Mouse (Mus musculus): ENCODE results near the gene Smoc1.

Smoc1 gene

DNA sequence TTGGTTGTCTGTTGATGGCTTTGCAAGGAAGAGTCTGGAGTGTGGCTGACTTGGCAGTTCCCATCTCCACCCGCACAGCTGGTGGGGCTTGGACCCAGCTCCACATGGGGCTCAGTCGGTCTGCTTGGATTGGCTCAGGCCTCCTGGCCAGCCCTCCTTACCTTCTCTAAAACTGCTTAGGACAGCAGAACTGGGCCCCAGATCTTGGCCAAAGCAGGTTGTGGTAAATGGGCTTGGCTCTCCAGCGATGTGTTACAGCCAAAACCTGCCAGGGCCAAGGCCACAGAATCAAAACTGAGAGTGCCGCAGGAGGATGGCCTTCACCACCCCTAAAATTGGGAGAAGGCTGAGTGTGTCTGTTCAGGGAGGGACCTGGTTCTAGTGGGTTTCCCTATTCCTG, 147.3 kb downstream of the Smoc1 start:
- DNase-seq = peak; percentile 89

DNA sequence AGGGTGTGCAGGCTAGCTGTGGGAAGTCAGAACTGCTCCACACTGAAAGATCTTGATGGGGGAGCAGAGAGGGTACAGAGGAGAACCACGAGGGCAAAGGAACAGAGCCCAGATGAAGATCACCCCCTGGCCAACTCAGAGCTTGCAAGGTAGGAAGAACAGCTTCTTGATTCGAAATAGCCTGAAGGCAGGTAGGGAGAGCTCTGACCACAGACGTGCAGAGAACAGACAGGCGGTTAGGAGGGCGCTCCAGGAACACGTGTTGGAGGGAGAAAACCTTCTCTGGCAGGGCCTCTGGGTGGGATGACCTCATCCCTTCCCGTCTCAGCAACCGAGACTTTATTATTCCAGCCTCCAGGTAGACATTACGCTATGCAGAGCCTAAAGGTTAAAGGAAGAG, 148.6 kb downstream of the Smoc1 start:
- no peak for DNase-seq

DNA sequence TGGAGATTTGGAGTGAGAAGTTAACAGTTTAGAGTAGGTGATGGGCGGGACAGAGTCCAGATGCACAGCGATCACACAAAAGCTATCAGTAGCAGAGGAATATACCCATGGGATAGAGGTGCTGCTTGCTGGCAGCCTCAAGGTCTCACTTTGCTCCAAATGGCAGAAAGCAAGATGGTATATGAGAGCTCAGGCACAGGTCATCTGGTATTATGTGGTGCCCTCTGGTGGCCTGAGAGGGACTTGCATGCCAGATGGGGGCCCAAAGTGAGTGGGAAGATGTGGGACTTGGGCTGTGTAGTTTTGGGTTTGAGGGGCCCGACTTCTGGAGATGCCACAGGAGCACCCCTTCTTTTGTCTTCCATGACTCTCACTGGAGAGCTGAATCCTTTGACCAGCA, 155.5 kb downstream of the Smoc1 start:
- DNase-seq = peak; percentile 54

DNA sequence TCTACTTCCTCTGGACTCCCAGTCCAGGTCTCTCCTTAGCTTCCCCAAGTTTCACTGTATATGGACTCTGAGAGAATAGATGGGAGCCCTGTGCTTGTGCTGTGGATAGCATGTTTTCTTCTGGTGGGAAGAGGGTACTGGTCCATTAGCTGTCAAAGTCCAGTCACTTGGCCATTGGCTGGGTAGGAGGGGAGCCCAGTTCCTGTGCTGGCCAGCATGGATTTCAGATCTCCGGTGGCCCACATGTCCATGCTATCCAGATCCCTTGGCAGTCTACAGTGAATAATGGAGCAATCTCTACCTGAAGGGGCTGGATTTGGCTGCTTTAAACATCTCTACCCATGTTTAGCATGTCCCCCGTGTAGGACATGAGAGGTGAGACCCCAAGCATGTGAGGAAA, 158.4 kb downstream of the Smoc1 start:
- no peak for DNase-seq

DNA sequence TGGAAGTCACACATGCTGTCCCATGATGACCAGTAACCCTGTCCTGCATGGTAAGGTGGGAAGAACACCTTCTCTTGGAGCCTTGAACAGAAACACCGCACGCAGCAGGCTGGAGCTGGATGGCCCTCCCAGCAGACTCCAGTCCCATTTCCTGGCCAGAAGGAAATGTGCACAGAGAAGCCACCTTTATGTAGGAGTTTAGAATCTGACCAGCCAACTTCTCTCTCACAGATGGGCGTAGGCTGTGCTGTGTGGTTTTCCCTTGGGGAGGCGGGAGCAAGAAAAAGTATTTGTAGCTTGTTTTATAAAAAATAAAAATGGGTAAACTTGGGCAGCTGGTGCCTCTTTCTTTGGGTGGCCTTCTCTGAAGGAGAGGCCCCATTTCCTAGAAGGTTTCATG, 159.5 kb downstream of the Smoc1 start:
- no peak for DNase-seq

DNA sequence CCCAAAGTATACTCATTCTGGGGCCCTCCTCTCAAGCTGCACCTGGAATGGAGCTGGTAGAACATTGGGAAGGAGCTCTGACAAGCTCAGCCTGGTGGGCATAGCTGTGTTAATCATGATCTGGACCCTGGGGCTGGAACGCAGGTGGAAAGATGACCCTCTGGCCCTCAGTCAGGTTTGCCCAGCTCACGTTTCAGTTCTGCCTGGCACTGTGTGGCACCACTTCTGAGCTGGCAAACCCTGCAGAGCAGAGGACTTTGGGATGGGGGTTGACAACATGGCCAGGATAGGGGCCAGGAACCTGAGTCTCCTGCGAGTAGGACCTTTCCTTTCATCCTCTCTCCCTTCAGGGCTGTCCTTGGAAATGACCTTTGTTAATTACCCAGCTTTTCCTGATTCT, 160.1 kb downstream of the Smoc1 start:
- DNase-seq = no peak

DNA sequence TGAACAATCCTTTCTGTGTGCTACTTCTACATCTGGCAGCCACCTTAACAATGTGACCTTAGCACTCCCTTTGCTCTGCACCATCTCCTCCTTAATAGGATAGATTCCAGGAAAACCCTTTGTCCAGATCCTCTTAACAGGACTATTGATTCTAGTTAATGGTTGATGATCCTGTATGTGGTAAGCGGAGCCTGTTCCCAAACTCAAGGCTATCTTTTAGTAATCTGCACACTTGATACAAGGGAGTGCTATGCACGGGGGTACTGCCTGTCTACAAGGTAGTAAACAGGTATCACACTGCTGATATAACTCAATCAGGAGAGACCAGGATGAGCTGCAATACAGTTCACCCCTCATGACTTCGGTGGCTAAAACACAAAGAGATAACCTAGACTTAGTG, 161.8 kb downstream of the Smoc1 start:
- no peak for DNase-seq

DNA sequence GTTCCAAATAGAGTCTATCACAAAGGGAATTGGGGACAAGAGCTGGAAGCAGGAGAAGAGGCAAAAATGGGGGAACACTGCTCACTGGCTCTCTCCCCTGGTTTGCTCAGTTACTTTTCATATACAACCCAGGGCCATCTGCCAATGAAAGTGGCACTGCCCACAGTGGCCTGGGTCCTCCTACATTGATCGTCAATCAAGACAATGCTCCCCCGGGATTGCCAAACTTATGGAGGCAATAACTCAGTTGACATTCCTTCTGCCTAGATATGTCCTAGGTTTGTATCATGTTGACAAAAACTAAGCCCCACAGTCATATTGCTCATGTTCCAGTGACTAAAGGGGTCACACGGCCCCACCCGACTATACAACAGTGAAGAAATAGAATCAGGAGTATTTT, 162.4 kb downstream of the Smoc1 start:
- DNase-seq = no peak

DNA sequence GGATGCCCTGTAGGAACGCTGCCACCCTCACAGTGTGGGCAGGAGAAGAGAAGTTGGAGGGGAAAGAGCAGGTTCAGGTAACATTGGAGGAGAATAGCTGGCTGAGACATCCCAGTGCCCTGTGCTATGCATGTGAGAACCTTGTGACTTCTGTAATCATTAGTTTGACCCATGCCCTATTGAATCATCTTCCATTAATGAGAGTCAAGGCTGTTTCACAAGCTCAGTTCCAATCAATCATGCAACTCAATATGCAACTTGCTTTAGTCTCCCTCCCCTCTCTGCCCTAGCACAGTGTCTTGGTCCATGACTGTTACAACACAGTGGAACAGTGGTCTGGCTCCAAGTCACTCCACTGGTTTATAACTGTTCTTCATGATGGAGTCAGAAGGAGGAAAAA, 163.0 kb downstream of the Smoc1 start:
- no peak for DNase-seq

DNA sequence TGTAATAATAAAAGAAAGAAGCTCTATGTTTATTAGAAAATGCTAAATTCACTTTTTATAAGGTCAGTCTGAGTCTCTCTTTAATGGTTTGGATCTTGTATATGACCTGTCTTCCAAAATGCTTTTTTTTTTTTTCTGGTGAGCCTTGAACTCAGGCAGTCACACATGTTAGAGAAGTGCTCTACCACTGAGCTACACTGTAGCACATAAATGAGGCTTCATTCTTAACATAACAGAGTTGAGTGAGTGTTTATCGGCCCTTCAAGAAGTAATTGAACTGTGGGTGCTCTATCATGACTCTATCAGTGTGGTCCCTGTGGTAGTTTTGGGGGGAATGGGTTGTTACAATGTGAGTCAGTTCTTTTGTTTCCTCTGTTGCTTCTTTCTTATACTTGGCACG, 167.4 kb downstream of the Smoc1 start:
- DNase-seq = no peak

DNA sequence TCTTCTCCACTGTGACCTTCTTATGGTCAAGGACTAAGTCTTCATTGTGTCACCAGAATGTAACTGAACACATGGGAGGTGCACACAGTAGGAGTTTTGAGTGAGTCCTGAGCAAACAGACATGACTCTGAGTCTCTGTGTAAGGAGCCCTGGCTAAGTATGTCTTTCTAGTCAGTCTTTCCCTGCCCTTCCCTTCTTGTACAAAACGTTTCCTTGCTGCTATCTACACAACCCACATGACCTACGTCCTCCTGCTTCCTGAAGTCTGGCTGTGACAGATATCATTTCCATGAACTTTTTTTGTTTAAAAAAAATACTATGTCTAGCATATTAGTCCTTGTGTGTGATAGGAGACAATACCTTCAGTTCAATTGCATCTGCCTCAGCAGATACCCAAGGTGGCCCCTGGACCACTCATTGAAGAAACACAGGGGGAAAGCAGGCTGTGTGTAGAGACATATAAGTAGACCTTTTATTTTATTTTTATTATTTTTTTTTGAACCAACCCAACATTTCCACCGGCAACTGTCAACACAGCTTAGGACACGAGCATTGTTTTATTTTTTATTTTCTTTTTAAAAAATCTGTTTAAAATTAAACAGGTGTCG, 171.0 kb downstream of the Smoc1 start:
- no peak for DNase-seq

DNA sequence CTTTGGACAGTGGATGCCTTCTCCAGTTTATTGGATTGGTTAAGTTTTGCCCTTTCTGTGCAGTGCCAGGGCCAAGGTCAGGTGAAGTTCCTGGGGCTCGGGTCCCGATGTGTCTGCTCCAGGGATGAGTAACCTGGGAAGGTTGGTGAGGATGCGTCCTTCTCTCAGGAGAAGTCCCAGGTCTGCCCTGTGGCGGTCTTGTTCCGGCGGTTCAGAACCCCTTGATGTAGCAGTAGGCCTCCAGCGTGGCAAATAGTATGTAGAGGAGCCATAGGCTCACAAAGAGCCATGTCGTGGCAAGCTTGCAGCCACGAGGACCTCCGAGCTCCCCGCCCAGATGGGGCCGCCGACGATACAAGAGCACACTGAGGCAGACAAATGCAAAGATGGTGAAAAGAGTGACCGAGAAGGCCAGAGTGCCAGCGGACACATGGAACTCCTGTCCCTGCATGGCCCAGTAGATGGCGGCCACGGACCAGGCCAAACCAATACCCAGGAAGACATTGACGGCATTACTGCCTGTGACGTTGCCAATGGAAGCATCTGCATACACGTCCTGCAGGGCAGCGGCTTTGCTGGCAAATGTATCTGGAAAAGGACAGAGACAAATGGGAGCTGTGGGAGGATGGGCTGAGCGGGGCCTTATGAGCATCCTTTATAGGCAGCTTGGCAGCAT, 172.8 kb downstream of the Smoc1 start:
- DNase-seq = peak; percentile 89

DNA sequence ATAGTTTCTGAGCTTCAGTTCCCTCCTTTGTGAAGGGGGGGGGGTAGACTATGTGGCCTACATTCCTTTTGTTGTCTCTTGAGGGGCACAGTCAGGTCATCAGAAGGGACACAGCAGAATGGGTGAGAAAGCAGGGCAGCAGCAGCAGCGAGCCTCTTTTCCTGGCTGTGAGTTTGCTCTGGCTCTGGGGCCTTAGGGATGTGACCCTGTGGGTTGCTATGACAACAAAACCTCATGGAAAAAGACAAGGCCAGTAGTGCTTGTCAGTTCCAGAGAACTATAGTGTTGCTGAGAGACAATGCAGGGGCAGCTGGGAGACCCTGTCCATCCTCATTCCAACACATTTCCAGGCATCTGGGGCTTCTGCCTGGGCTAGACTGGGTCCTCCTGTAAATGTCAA, 176.6 kb downstream of the Smoc1 start:
- DNase-seq = no peak

DNA sequence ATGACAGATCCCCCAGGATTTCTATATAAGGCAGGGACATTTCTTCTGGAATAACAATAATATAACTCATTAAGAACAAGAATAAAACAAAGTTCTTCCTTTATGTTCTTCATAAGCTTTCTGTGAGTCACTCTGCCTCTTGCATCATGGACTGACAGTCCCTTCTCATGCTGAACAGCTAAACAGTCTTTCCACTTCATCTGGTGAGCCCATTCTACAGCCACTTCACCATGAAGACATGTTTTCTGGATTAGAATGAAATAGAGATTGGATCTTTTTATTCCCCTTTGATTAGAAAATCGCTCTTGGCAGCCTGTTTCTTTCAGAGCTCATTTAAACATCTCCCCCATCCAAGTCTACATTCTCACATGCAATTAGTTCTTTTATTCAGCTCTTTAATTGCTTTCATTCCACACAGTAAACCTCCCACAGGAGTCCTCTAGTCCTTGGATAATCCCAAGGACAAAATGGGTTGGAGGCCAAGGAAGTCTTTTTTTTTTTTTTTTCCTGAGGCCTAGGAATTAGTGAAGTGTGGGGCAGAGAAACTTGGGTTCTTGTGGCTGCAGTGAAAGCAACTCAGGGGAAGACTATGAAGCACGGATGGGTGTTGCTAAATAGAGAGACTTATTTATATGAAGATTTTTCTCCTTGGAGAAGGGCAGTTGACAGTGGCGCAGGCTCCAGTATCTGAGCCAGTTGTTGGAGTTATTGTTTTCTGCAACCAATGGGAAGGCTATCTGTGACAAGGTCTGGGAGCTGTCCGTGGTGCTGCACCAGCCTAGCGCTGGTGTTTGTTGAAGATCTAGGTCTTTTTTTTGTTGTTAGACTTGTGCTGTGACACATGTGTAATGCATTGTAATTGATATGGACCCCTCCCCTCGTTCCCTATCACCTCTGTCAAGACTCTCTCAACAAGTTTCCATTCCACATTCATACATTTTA, 179.3 kb downstream of the Smoc1 start:
- DNase-seq = no peak

DNA sequence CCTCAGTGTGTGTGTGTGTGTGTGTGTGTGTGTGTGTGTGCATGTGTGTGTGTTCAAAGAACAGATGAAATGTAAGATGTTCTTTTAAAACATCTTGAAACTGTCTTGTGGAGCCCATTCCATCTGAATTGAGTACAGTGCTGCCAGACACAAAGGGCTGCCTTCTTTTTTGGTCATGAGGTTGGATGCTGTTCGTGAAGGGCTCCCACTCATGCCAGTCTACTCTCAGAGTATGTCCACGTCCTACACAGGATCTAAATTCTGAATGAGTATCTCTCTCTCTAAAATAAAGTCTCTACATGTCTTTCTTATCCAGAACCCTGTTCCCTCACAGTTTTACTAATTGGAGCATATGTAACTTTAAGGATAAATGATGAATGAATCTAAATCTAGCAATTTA, 182.0 kb downstream of the Smoc1 start:
- no peak for DNase-seq

DNA sequence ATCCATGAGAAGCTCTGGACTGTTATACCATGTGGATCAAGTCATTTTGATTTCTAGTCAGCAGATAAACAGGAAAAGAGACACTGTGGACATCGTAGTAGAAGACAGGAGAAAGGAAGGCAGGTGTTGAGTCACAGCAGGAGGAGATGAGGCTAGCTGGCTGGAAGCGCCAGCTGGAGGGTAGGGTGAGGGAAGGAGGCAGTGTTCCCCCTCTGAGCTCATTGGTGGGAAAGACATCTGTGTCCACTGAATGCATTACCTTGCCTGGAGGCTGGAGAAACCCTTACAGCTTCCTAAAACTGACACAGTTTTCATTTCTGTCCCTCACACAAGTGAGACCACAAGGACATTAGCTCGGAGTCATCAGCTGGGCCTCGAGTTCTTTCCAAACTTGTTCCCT, 192.7 kb downstream of the Smoc1 start:
- no peak for DNase-seq

DNA sequence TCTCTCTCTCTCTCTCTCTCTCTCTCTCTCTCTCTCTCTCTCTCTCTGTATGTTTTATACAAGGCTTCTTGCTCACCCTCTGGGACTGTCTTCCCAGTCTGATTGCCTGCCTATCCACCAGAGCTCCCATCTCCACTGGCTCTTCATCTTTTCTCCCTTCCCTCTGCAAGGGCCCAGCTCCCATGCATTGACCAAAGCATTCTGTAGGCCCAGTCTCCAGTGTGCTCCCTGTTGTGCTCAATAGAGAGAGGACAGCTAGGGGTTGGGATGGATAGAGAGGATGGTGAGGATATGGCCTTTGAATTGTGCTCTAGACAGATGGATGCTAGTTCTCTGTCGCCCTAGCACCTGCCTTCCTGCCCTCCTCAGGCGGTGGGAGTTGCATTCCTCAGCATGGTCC, 196.7 kb downstream of the Smoc1 start:
- no peak for DNase-seq

DNA sequence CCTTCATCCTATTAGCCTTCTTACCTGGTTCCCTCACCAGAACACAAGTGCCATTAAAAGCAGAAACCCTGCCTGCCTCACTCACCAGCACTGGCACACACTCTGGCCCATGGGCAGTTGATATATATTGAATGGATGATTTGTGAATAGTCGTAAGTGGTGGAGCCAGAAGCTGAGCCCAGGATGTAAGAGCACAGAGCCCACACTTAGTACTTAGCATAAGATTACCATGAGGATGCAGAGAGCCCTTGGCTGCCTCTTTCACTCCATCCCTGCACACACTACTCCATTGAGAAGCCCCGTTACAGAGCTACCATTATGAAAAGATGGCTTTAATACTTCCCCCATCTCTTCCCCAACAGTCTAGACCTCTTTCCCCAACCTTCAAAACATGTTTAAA, 198.2 kb downstream of the Smoc1 start:
- DNase-seq = no peak

DNA sequence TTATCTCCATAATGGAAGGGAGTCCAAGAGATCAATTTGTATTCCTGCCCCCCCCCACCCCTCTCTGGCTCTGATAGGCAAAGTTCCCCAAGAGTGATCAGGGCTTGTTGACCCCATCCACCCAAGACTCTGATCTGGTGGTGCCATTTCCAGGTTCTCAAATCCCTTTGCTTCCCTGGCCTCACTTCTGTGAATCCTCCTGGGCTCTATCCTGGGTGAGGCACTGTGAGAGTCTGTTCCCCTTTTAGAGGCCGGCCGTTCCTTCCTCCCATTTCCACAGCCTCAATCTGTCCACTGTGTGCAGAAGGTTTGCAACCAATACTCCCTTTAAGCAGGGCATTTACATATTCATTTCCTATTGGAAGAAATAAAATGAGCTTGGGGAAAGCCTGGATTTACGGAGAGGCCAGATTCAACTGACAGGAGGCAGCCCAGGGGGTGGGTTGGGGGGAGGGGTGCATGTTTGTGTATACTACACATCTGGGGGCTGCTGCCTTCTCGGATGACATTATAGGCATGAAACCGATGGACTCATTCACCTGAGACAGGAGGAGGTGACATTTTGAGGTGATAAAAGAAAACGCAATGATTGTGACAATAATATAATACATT, 199.5 kb downstream of the Smoc1 start:
- DNase-seq = no peak

DNA sequence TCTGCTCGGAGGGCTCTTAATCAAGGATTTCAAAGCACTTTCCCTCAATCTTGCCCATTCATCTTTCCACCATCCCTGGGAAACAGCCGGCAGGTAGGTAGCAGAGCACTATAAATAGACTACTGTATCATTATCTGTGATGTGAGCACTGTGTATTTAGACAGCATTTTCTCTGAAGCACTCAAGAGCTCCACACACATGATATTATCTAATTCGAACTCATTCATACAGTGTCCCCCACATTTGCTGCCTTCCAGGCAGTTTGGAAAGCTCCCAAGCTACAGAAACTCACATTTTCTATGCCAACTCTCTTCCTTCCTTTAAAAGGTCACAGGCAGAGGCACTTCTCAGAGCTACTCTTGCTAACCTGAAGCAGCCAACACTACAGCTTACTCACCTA, 200.0 kb downstream of the Smoc1 start:
- no peak for DNase-seq

DNA sequence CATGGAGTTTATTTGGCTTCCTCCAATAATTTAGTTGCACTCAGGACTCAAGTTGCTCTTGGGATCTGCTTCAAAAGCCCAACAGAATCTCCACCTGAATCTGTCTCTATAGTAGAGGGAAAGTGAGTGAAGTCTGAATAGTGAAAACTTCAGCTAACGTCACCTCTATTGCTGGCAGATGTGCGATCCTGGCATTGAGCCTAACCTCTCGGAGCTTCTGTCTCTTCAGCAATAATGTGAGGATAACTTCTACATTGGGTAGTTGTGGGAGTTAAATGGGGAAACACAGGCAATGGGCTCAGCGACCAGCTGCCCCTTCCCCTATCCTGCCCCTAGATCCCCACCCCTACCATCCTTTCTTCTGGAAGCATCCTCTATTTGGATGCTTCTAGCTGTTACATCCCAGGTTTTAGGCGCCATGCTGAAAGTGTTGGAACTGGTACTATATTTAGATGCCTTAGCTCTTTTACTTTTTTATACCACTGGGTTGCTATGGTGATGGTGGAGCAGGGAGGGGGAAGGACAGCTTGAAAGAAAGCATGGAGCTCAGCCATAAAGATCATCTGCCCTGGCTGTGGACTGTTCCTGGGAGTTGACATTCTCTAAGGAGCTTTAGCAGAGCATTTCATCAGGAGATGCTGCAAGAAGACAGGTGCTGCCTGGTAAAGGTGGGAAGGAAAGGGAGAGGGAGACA, 201.3 kb downstream of the Smoc1 start:
- peak; percentile 78 for DNase-seq

DNA sequence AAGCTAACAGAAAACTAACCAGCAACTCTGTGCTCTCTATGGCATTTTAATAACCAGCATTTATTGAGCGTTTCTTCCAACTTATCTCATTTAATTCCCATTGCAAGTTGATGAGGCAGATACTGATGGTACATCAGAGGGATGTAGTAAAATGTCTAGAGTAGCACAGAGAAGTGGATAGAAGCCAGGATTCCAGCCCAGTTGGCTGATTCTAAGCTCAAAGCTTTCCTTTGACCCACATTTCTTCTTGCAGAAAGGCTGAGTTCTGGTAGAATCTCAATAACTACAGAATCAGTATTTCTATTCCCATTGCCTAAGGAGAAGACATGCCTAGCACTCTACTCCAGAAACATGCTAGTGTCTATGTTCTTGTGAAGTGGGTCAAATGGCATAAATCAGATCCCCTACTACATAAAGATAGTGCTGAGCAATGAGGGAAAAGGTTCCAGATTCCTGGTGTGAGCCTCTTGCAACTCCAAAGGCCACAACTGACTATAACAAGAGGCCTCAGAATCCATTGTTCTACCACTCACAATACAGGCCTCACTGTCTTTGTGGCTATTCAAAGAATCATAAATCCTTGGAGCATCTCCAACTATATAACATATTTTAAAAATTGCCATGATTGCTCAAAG, 207.3 kb downstream of the Smoc1 start:
- DNase-seq = no peak

Data from cerebellum, adult 9-11 months (tissue).